Mouse (Mus musculus): Measurements from ENCODE around the gene Maats1.
"Not testable (repeated sequence)": the region's sequence is repeated elsewhere in the genome, so short reads cannot be mapped to it uniquely, and the experiment has no call there.

GRCm38 (mm10) chr16:38338077-38338476 lies 3.9 kb downstream of the Maats1 start:
- TF ChIP-seq MAX (IDR thresholded peaks at IDR 0.05; ENCODE audit: low read length); POLR2A (IDR thresholded peaks at IDR 0.05; ENCODE audit: control insufficient read depth in 1 of 2, insufficient read depth in 1 of 2, low read depth in 1 of 2, low read length in 2 of 2, poor library complexity in 1 of 2): not testable (repeated sequence)

All from MEL (cell line).